Mouse (Mus musculus) kidney, embryonic 16.5 days (tissue): ENCODE data around the gene Gtf2i. TPM values are rescaled to one million over a fixed set of nuclear protein-coding genes. Genes with fewer than 3 reads are reported as not detected.

Source experiments
- ATAC-seq: fragments of 200-750 bp; cut with Nextera tagmentation; 2 replicates; pipeline ENCODE4 v1.8.0; 2017; ENCODE audit warnings: moderate TSS enrichment; ENCODE audit not compliant: low FRiP score, low TSS enrichment
- H3K27ac ChIP-seq: fragments of 300-500 bp; sonication (generic); 2 replicates; pipeline ENCODE4 v1.5.1; 2014; ENCODE audit warnings: low read length
- H3K27me3 ChIP-seq: fragments of 300-500 bp; sonication (generic); 2 replicates; pipeline ENCODE4 v1.6.1; 2014; ENCODE audit warnings: low read length, control low read depth, mixed read lengths; ENCODE audit not compliant: insufficient read depth
- H3K36me3 ChIP-seq: fragments of 300-500 bp; sonication (generic); 2 replicates; pipeline ENCODE4 v1.6.1; 2014; ENCODE audit warnings: low read length, control low read depth, mixed read lengths; ENCODE audit not compliant: insufficient read depth
- H3K4me1 ChIP-seq: fragments of 300-500 bp; sonication (generic); 2 replicates; pipeline ENCODE4 v1.6.1; 2014; ENCODE audit warnings: low read length, control low read depth, mixed read lengths; ENCODE audit not compliant: insufficient read depth
- H3K4me2 ChIP-seq: fragments of 300-500 bp; sonication (generic); replicated peaks from 2 replicates; pipeline ENCODE4 v1.6.1; 2014; ENCODE audit warnings: low read depth, low read length
- H3K4me3 ChIP-seq: fragments of 300-500 bp; sonication (generic); 2 replicates; pipeline ENCODE4 v1.5.1; 2014; ENCODE audit warnings: mild to moderate bottlenecking, low read length
- H3K9ac ChIP-seq: fragments of 300-500 bp; sonication (generic); replicated peaks from 2 replicates; pipeline ENCODE4 v1.6.1; 2014; ENCODE audit warnings: low read length
- H3K9me3 ChIP-seq: fragments of 300-500 bp; sonication (generic); 2 replicates; pipeline ENCODE4 v1.6.1; 2016; ENCODE audit warnings: low read length, control low read depth
- WGBS: fragments of 180-500 bp; shearing (Covaris S2); extraction: QIAGEN DNeasy Blood & Tissue Kit; methylation state at CpG from one replicate; pipeline ENCODE4 v1.1.7; 2014; 5-methylcytosine and 5-hydroxymethylcytosine counted together
- polyA plus RNA-seq: library from polyadenylated mRNA; unstranded; fragments of >200 nt; fragmentation: Nextera tagmentation; extraction: Ambion mirVana; gene quantifications from 2 replicates; pipeline ENCODE4 v1.2.1, GENCODE M21; 2015

Gtf2i gene
- polyA plus RNA-seq, 1 experiment from 2014 or later = 179 TPM

DNA sequence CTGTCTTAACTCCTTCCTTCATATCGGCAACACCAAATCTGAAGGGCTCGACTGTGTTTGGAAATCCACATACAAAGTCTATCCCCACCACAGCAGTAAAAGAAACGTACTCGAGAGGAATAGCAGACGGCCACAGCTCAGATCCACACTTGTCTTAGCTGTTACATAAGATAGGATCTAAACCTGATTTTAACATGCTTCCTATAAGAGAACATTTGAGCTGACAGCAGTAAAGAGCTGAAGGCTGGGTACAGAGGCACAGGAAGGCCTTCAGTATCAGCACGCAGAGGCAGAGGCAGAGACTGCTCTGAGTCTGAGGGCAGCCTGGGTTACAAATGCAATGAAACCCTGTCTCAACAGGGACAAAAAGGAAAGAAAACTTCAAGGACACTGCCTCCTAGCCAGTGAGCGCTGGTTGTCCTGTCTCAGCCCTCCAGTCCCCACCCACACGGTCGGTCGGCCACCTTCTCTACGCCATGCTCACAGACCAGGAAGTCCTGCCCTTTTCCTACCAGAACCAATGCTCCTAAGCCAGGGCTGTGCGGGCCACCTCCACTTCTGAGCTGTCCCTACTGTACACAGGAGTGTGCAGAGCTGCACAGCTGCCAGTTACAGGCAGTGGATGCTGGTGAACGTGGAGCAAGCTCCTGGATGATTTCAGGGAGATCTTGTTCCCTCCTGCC lies 57.1 kb downstream of the Gtf2i start:
- no peak overlapping the region for H3K9ac ChIP-seq
- no peak for ATAC-seq
- no peaks in the 10 kb centered on the region for H3K27me3 ChIP-seq
- no peak overlapping the region for H3K27ac ChIP-seq
- peaks cover 91% of the 10 kb centered on the region for H3K36me3 ChIP-seq
- H3K4me1 ChIP-seq = no peaks in the 10 kb centered on the region
- no peak overlapping the region for H3K4me3 ChIP-seq
- no peaks in the 10 kb centered on the region for H3K9me3 ChIP-seq
- no peak overlapping the region for H3K4me2 ChIP-seq
- WGBS = 88% methylated on average over 13 of the region's 13 CpGs

DNA sequence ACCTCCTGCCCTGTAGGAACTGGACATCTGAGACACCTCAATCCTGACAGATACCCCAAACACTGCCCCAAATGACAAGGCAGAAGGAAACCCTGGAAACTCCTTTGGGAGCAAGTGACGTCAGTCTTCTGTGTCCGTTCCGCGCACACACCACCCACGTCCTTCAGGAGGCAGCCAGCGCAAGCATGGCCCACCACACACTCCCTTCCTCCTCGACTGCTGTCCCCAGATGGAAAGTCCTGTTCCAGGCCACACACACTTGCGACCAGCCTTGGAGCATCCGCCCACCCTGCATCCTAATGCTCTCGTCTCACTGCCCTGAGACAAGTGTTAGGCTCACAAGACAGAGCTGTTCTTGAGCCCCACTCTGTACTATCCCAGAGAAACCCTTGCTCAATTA lies 59.3 kb downstream of the Gtf2i start:
- Histone ChIP-seq H3K4me3 (no peak overlapping the region), H3K9me3 (no peaks in the 10 kb centered on the region), H3K36me3 (peaks cover 90% of the 10 kb centered on the region), H3K9ac (no peak overlapping the region), H3K27ac (no peak overlapping the region), H3K4me2 (no peak overlapping the region), H3K27me3 (no peaks in the 10 kb centered on the region), H3K4me1 (no peaks in the 10 kb centered on the region)
- WGBS = 87% methylated on average over 10 of the region's 10 CpGs
- ATAC-seq = no peak

DNA sequence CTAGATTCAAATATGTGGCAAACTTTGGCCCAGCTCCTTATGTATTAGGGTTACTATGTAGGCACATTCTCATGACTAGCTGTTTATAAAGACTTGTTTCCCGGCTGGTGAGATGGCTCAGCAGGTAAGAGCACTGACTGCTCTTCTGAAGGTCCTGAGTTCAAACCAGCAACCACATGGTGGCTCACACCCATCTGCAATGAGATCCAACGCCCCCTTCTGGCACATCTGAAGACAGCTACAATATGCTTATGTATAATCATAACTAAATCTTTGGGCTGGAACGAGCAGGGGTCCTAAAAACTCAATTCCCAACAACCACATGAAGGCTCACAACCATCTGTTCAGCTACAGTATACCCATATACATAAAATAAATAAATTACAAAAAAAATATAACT lies 60.8 kb downstream of the Gtf2i start:
- H3K9me3 ChIP-seq = no peaks in the 10 kb centered on the region
- no peaks in the 10 kb centered on the region for H3K27me3 ChIP-seq
- no peak overlapping the region for H3K4me2 ChIP-seq
- H3K4me1 ChIP-seq = no peaks in the 10 kb centered on the region
- H3K36me3 ChIP-seq = peaks cover 90% of the 10 kb centered on the region
- no peak overlapping the region for H3K9ac ChIP-seq
- ATAC-seq = no peak
- 85% methylated on average over 3 of the region's 3 CpGs for WGBS
- no peak overlapping the region for H3K4me3 ChIP-seq
- no peak overlapping the region for H3K27ac ChIP-seq

DNA sequence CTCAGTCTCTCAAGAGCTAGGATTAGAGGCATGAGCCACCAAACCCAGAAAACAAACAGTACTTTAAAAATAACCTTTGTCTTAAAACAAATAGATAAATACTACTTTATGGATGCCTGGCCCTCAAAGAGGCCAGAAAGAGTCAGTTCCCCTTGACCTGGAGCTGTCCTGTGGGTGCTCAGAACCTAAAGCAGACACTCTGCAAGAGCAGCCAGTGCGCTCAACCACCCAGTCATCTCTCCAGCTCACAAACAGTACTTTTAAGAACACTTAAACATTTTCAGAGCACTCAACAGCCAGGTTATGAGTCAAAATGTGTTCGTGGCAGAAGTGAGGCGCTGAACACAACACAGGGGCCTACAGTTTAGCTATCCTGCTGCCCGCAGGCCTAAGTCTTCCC lies 63.5 kb downstream of the Gtf2i start:
- Histone ChIP-seq H3K4me2 (no peak overlapping the region), H3K4me1 (no peaks in the 10 kb centered on the region), H3K36me3 (peaks cover 98% of the 10 kb centered on the region), H3K27ac (no peak overlapping the region), H3K9me3 (no peaks in the 10 kb centered on the region), H3K27me3 (no peaks in the 10 kb centered on the region), H3K4me3 (no peak overlapping the region), H3K9ac (no peak overlapping the region)
- no peak for ATAC-seq
- WGBS = 96% methylated on average over 4 of the region's 4 CpGs

DNA sequence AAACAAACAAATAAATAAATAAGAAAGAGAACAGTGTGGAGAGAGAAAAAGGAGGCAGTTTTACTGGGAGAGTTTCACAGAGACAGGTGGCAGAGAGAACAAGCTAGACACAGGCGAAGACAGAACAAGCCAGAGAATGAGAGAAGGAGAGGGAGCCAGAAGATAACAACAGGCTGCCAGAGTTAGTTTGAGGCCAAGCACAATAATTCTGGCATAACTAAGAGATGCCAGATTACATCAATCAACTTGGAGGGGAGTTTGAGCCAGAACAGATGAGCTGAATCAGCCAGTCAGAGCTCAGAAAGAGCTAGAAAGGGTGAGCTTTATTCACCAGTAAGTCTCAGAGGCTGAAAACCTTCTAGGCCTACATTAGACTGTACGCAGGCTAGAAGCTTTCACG lies 64.0 kb downstream of the Gtf2i start:
- Histone ChIP-seq H3K4me1 (no peaks in the 10 kb centered on the region), H3K9me3 (no peaks in the 10 kb centered on the region), H3K4me3 (no peak overlapping the region), H3K4me2 (no peak overlapping the region), H3K9ac (no peak overlapping the region), H3K27me3 (no peaks in the 10 kb centered on the region), H3K27ac (no peak overlapping the region), H3K36me3 (peaks cover 98% of the 10 kb centered on the region)
- 93% methylated on average over 3 of the region's 3 CpGs for WGBS
- ATAC-seq = no peak

DNA sequence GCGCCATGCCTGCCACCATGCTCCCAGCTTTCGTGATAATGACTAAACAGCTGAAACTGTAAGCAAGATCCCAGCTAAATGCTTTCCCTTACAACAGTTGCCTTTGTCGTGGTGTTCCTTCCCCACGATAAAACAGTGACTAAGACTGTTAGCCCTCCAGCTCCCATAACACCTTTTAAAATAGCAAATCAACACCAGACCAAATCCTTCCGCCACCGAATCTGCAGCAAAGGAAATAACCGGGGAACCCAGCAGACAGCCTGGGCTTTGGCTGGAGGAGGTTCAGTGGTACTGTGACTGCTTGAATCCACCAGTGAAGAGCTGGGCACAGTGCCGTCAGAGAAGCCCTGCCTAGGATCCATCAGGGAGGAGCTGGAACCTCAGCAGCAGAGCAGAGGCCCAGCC lies 65.3 kb downstream of the Gtf2i start:
- no peak overlapping the region for H3K4me3 ChIP-seq
- WGBS = 94% methylated on average over 8 of the region's 8 CpGs
- no peak for ATAC-seq
- no peak overlapping the region for H3K27ac ChIP-seq
- no peak overlapping the region for H3K9ac ChIP-seq
- H3K4me2 ChIP-seq = no peak overlapping the region
- no peaks in the 10 kb centered on the region for H3K9me3 ChIP-seq
- H3K4me1 ChIP-seq = no peaks in the 10 kb centered on the region
- no peaks in the 10 kb centered on the region for H3K27me3 ChIP-seq
- peaks cover 98% of the 10 kb centered on the region for H3K36me3 ChIP-seq

DNA sequence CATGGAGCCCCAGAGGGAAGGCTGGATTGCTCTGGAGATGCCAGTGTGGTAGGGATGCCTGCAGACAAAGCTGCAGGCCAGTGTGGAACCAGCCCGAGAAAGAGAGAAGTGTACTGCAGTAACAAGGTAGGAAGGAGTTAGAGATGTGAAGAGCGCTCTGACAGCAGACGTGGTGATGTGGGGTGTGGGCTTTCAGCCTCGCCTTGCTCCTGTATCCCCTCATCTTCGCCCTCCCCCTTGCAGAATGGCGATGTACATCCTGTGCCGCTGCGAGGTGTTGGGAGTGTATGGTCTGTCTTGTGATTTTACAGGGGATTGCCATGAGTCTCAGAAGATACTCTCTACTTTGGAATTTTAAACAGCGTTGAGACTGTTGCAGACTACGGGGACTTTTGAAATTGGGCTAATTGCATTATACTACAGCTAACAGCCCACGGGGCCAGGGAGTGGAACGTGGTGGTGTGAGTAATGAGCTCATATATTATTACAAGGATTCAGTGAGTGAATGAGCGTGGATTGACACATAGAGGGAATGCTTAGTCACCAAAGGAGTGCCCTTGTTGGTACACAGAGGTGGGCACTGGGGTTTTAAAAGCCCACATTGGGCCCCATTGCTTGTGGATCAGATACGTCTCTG lies 65.8 kb downstream of the Gtf2i start:
- Histone ChIP-seq H3K9ac (no peak overlapping the region), H3K4me2 (no peak overlapping the region), H3K36me3 (peaks cover 98% of the 10 kb centered on the region), H3K27ac (no peak overlapping the region), H3K4me3 (no peak overlapping the region), H3K4me1 (no peaks in the 10 kb centered on the region), H3K9me3 (no peaks in the 10 kb centered on the region), H3K27me3 (no peaks in the 10 kb centered on the region)
- 91% methylated on average over 14 of the region's 14 CpGs for WGBS
- ATAC-seq = no peak

DNA sequence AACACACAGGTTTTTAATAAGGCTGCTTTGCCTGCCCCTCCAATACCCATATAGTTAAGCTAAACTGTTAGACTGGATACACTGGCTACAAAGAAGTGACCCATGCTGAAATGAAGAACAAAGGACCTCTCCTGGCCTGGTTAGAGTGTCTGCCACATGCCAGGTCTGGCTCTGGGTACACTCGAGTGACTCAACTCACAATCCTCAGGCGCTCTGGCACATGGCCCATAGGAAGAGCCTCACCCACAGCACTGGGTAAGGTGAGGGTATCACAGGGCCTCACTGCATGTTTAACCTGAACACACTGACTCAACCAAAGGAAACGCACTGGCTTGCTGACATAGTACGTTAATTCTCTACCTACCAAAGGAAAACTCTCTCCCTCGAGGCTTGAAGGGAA lies 68.4 kb downstream of the Gtf2i start:
- H3K27me3 ChIP-seq = no peaks in the 10 kb centered on the region
- H3K4me3 ChIP-seq = no peak overlapping the region
- peaks cover 98% of the 10 kb centered on the region for H3K36me3 ChIP-seq
- no peak overlapping the region for H3K4me2 ChIP-seq
- no peak for ATAC-seq
- H3K27ac ChIP-seq = no peak overlapping the region
- H3K9ac ChIP-seq = no peak overlapping the region
- no peaks in the 10 kb centered on the region for H3K4me1 ChIP-seq
- WGBS = 86% methylated on average over 5 of the region's 5 CpGs
- H3K9me3 ChIP-seq = no peaks in the 10 kb centered on the region

DNA sequence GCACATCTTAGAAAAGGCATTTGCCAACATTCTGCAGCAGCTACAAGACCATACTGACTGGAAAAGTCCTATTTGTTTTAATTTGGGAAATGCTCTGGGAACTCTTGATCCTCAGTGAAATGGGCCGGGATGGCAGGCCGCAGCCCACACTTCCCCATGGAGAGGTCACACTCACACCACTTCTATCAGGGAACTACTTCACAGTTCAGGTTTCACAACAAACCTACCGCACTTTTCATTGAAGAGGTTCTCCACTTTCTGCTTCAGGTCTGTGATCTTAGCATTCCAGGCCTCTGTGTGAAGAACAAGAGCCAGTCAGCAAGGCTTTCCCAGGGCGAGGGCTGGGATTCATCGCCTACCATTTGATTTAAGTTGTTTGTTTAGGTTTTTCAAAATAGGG lies 69.7 kb downstream of the Gtf2i start:
- no peak overlapping the region for H3K4me3 ChIP-seq
- no peak overlapping the region for H3K4me2 ChIP-seq
- ATAC-seq = no peak
- H3K4me1 ChIP-seq = no peaks in the 10 kb centered on the region
- H3K27ac ChIP-seq = no peak overlapping the region
- no peak overlapping the region for H3K9ac ChIP-seq
- H3K27me3 ChIP-seq = no peaks in the 10 kb centered on the region
- H3K36me3 ChIP-seq = peaks cover 100% of the 10 kb centered on the region
- no peaks in the 10 kb centered on the region for H3K9me3 ChIP-seq
- WGBS = 85% methylated on average over 5 of the region's 5 CpGs

DNA sequence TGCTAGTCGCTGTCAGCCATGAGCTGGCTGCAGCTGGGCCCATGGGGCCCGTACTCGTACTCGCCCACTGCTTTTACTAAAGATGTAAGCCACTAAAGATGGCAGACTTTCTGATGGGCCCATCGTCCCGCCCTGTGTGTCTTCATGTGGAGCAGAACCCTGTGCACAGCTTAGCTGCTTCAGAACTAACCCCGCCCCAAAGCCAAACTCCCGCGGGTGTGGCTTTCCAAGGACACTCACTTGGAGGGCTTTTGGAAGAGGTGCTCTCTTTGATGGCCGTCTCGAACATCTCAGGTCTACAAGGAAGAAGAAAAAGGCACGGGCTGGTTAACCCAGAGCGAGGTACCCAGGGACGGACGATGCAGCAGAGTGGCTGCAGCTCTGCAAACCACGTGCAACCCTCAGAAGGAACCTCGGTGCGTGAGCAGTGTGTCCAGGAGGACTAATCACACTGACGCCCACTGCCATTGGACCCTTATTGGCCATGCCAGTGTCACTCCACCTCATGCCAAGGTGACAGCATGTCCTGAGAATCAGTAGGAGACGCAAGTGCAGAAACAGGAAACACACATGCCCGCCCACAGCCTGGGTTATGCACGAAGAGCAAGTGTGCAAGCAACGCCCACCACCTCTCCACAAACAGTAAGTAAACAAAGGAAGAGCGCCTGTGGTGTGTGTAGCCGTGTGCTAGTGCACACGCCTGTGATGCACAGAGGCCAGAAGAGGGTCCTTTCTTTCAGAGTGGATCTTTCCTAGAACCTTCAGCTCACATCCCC lies 70.7 kb downstream of the Gtf2i start:
- Histone ChIP-seq H3K9ac (no peak overlapping the region), H3K27ac (no peak overlapping the region), H3K36me3 (peaks cover 100% of the 10 kb centered on the region), H3K27me3 (no peaks in the 10 kb centered on the region), H3K4me1 (no peaks in the 10 kb centered on the region), H3K4me3 (no peak overlapping the region), H3K4me2 (no peak overlapping the region), H3K9me3 (no peaks in the 10 kb centered on the region)
- WGBS = 89% methylated on average over 26 of the region's 26 CpGs
- no peak for ATAC-seq
